ENCODE assay signal across 9 mouse cellular contexts in the genomic region with DNA sequence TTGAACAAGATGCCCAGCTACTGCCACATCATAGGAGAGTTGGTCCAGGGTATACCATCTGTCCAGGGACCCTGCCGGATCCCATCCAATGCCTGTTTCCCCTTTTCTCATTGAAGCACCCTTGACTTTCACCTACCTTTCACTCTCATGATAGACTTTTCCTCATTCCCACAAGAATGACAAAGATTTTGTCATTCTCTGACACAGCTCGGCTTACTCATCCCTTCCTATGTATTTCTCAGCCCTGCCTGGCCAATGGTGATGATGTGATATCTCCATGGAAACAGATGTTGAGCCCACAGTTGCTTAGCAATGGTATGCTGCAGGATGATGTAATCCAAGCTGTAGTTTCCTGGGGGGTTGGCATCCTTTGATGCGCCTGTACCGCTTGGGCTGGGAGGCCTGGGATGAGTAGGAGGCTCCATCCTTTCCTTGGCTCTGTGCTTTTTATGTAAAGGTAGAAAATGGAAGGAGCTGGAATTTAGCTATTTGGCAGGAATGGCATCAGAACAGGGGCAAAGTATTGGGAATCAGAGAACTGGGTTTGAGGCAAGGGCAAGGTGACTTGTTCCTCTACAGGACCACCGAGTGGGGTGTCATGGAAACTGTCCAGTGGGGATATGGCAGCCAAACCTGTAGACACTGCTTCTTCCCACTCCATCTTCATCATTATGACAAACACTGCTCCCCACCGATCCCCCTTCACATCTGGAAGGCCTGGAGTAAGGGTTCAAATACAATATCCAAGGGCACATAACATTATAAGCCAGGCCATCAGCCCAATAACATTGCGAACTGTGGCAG.
DNase-seq lines count a peak whose midpoint lies in the region; ATAC-seq and TF ChIP-seq lines count a peak whose summit lies in the region.
"Had no signal": no experiment of that assay in that cellular context is flagged by ENCODE, and none has a peak within 500 bp of the region (broad histone marks: within the 10 kb centered on the region; RNA-seq: fewer than 3 reads in every experiment).

No protein-coding gene starts in this region.

- no peaks in the 10 kb centered on the region for H3K4me1 ChIP-seq in neural tube, embryonic 12.5 days
- H3K4me1 ChIP-seq in hindbrain, postnatal 0 days (ENCODE audit: insufficient read depth, low read length): peaks cover 18% of the 10 kb centered on the region; the same call in 1 of the 2 replicates
- H3K4me1 ChIP-seq in heart, adult 2 months (ENCODE audit: control insufficient read depth, insufficient read depth, low read length): no peaks in the 10 kb centered on the region

- H3K36me3 ChIP-seq in neural tube, embryonic 12.5 days: no peaks in the 10 kb centered on the region
- no peaks in the 10 kb centered on the region for H3K36me3 ChIP-seq in hindbrain, postnatal 0 days (ENCODE audit: insufficient read depth, low read length)
- H3K36me3 ChIP-seq in splenic B cell, adult 2 months (ENCODE audit: control insufficient read depth, insufficient read depth, low read length, poor library complexity, severe bottlenecking): no peaks in the 10 kb centered on the region
- no peaks in the 10 kb centered on the region for H3K36me3 ChIP-seq in heart, adult 2 months (ENCODE audit: control insufficient read depth, insufficient read depth, low read length)

- H3K4me2 ChIP-seq in neural tube, embryonic 12.5 days (replicated peaks): no peak overlapping the region
- no peak overlapping the region for H3K4me2 ChIP-seq in hindbrain, postnatal 0 days (ENCODE audit: low read depth, low read length)

- no peak overlapping the region for H3K27ac ChIP-seq in neural tube, embryonic 12.5 days
- peak overlapping the region; percentile 80 for H3K27ac ChIP-seq in hindbrain, postnatal 0 days
- no peak overlapping the region for H3K27ac ChIP-seq in heart, adult 2 months
- H3K27ac ChIP-seq: macrophage had no signal

- intact Hi-C loops in left cerebral cortex, postnatal 36 days (cut with DNase I): no loop called here
- intact Hi-C loops in heart, adult 2 months (cut with DNase I): no loop called here

- no peak for TF ChIP-seq EP300 in heart, adult 2 months (IDR thresholded peaks at IDR 0.05; ENCODE audit: insufficient read depth, low read depth, low read length)

- WGBS in neural tube, embryonic 12.5 days: 87% methylated on average over 7 of the region's 7 CpGs
- 59% methylated on average over 7 of the region's 7 CpGs for WGBS in hindbrain, postnatal 0 days
- WGBS in heart, adult 2 months: 74% methylated on average over 7 of the region's 7 CpGs

- no peak overlapping the region for H3K4me3 ChIP-seq in neural tube, embryonic 12.5 days
- H3K4me3 ChIP-seq in hindbrain, postnatal 0 days (ENCODE audit: low read length): no peak overlapping the region
- no peak overlapping the region for H3K4me3 ChIP-seq in heart, adult 2 months

- TF ChIP-seq CTCF in hindbrain, postnatal 0 days (IDR thresholded peaks at IDR 0.05; ENCODE audit: low read depth): no peak
- TF ChIP-seq CTCF in heart, adult 2 months (IDR thresholded peaks at IDR 0.05): no peak

- no peak for TF ChIP-seq POLR2A in heart, adult 2 months (IDR thresholded peaks at IDR 0.05; ENCODE audit: insufficient read depth, low read depth, low read length)

- H3K9me3 ChIP-seq in neural tube, embryonic 12.5 days: no peaks in the 10 kb centered on the region
- H3K9me3 ChIP-seq in hindbrain, postnatal 0 days (ENCODE audit: low read length): no peaks in the 10 kb centered on the region

- no peak overlapping the region for H3K9ac ChIP-seq in neural tube, embryonic 12.5 days
- no peak overlapping the region for H3K9ac ChIP-seq in hindbrain, postnatal 0 days (replicated peaks; ENCODE audit: low read length)
- H3K9ac ChIP-seq in heart, adult 2 months (ENCODE audit: low read depth, low read length): no peak overlapping the region

- DNase-seq in neural tube, embryonic 10.5 days (ENCODE audit: extremely low spot score, low spot score): no peak
- peak; percentile 79 for DNase-seq in hindbrain, postnatal 0 days (ENCODE audit: low spot score)
- peak; percentile 71 to 79 for DNase-seq in left cerebral cortex, postnatal 36 days (ENCODE audit: low spot score in 2 of 2)
- DNase-seq in splenic B cell, adult 2 months (ENCODE audit: low read depth, low spot score): peak; percentile 54
- no peak for DNase-seq in ovary, postnatal 10 days (ENCODE audit: low spot score)
- DNase-seq in heart, adult 2 months: no peak
- DNase-seq in ovary, postnatal 36 days (ENCODE audit: low spot score): no peak

- H3K27me3 ChIP-seq in neural tube, embryonic 12.5 days (replicated peaks): no peaks in the 10 kb centered on the region
- H3K27me3 ChIP-seq in hindbrain, postnatal 0 days (ENCODE audit: insufficient read depth, low read length): no peaks in the 10 kb centered on the region
- no peaks in the 10 kb centered on the region for H3K27me3 ChIP-seq in splenic B cell, adult 2 months (ENCODE audit: control insufficient read depth, insufficient read depth, low read length, poor library complexity, severe bottlenecking)
- H3K27me3 ChIP-seq in heart, adult 2 months (ENCODE audit: control insufficient read depth, insufficient read depth, low read length): no peaks in the 10 kb centered on the region

- ATAC-seq in neural tube, embryonic 12.5 days (ENCODE audit: low FRiP score, low read depth): peak; percentile 58; the same call in 1 of the 2 replicates
- ATAC-seq in hindbrain, postnatal 0 days: peak; percentile 95

- H3K79me2 ChIP-seq in heart, adult 2 months (replicated peaks; ENCODE audit: control insufficient read depth, insufficient read depth, low read length): no peaks in the 10 kb centered on the region

Comparison
In these comparisons a context has a peak if more than half of its experiments do, and no peak if none do; other contexts are left out.
1. DNase-seq: peak in hindbrain, postnatal 0 days (single experiment), left cerebral cortex, postnatal 36 days (2 of 2) and splenic B cell, adult 2 months (single experiment); none in neural tube, embryonic 10.5 days (single experiment), ovary, postnatal 10 days (single experiment), heart, adult 2 months (0 of 2) and ovary, postnatal 36 days (single experiment).